In genomic region chr15:71157680-71158079, GRCm38 (mm10) we compare ENCODE assay signal across 29 mouse cellular contexts.
DNase-seq lines count a peak whose midpoint lies in the region; ATAC-seq and TF ChIP-seq lines count a peak whose summit lies in the region.
"Had no signal": no experiment of that assay in that cellular context is flagged by ENCODE, and none has a peak within 500 bp of the region (broad histone marks: within the 10 kb centered on the region; RNA-seq: fewer than 3 reads in every experiment).

No protein-coding gene starts in this region.

- no peaks in the 10 kb centered on the region for H3K36me3 ChIP-seq in hindbrain, embryonic 15.5 days
- H3K36me3 ChIP-seq in hindbrain, embryonic 13.5 days = no peaks in the 10 kb centered on the region
- H3K36me3 ChIP-seq in neural tube, embryonic 13.5 days = no peaks in the 10 kb centered on the region
- no peaks in the 10 kb centered on the region for H3K36me3 ChIP-seq in forebrain, postnatal 0 days (ENCODE audit: insufficient read depth)
- no peaks in the 10 kb centered on the region for H3K36me3 ChIP-seq in heart, embryonic 12.5 days
- H3K36me3 ChIP-seq: limb, embryonic 10.5 days; limb, embryonic 15.5 days; liver, embryonic 13.5 days; midbrain, embryonic 13.5 days; stomach, embryonic 15.5 days had no signal

- H3K4me3 ChIP-seq in hindbrain, embryonic 15.5 days = no peak overlapping the region
- H3K4me3 ChIP-seq in hindbrain, embryonic 13.5 days = no peak overlapping the region
- no peak overlapping the region for H3K4me3 ChIP-seq in neural tube, embryonic 13.5 days
- H3K4me3 ChIP-seq in forebrain, postnatal 0 days (ENCODE audit: low read depth, low read length) = no peak overlapping the region
- no peak overlapping the region for H3K4me3 ChIP-seq in heart, embryonic 12.5 days
- H3K4me3 ChIP-seq: gastrocnemius, adult 2 months; limb, embryonic 10.5 days; limb, embryonic 15.5 days; liver, embryonic 13.5 days; megakaryocyte, embryonic 14.5 days; midbrain, embryonic 13.5 days; stomach, embryonic 15.5 days had no signal

- H3K4me1 ChIP-seq in hindbrain, embryonic 15.5 days (replicated peaks) = no peaks in the 10 kb centered on the region
- no peaks in the 10 kb centered on the region for H3K4me1 ChIP-seq in hindbrain, embryonic 13.5 days (replicated peaks)
- no peaks in the 10 kb centered on the region for H3K4me1 ChIP-seq in neural tube, embryonic 13.5 days (replicated peaks)
- H3K4me1 ChIP-seq in forebrain, postnatal 0 days (ENCODE audit: insufficient read depth) = no peaks in the 10 kb centered on the region
- H3K4me1 ChIP-seq in heart, embryonic 12.5 days (replicated peaks) = no peaks in the 10 kb centered on the region
- H3K4me1 ChIP-seq: limb, embryonic 10.5 days; limb, embryonic 15.5 days; liver, embryonic 13.5 days; megakaryocyte, embryonic 14.5 days; midbrain, embryonic 13.5 days; stomach, embryonic 15.5 days had no signal

- peak; percentile 45; the same call in 1 of the 2 replicates for ATAC-seq in hindbrain, embryonic 15.5 days (ENCODE audit: low FRiP score, low read depth)
- ATAC-seq in hindbrain, embryonic 13.5 days (ENCODE audit: low FRiP score) = no peak
- ATAC-seq in neural tube, embryonic 13.5 days (ENCODE audit: low read depth) = peak; percentile 72; the same call in 1 of the 2 replicates
- ATAC-seq in forebrain, postnatal 0 days = no peak
- ATAC-seq in heart, embryonic 12.5 days (ENCODE audit: insufficient number of reproducible peaks, low FRiP score) = no peak
- ATAC-seq: activated CD4-positive, CD25-positive, alpha-beta regulatory T cell, adult 4 months; lung, postnatal 0 days; midbrain, embryonic 13.5 days had no signal

- no peak for TF ChIP-seq CTCF in forebrain, postnatal 0 days (IDR thresholded peaks at IDR 0.05; ENCODE audit: low read depth)

- H3K9me3 ChIP-seq in hindbrain, embryonic 15.5 days = no peaks in the 10 kb centered on the region
- H3K9me3 ChIP-seq in hindbrain, embryonic 13.5 days = no peaks in the 10 kb centered on the region
- no peaks in the 10 kb centered on the region for H3K9me3 ChIP-seq in neural tube, embryonic 13.5 days
- no peaks in the 10 kb centered on the region for H3K9me3 ChIP-seq in forebrain, postnatal 0 days (ENCODE audit: low read length)
- H3K9me3 ChIP-seq in heart, embryonic 12.5 days (replicated peaks) = no peaks in the 10 kb centered on the region
- H3K9me3 ChIP-seq: limb, embryonic 10.5 days; limb, embryonic 15.5 days; liver, embryonic 13.5 days; megakaryocyte, embryonic 14.5 days; midbrain, embryonic 13.5 days; stomach, embryonic 15.5 days had no signal

- H3K4me2 ChIP-seq in hindbrain, embryonic 15.5 days = no peak overlapping the region
- no peak overlapping the region for H3K4me2 ChIP-seq in hindbrain, embryonic 13.5 days
- H3K4me2 ChIP-seq in neural tube, embryonic 13.5 days = no peak overlapping the region
- no peak overlapping the region for H3K4me2 ChIP-seq in forebrain, postnatal 0 days (ENCODE audit: low read depth)
- H3K4me2 ChIP-seq in heart, embryonic 12.5 days = no peak overlapping the region
- H3K4me2 ChIP-seq: heart, embryonic 11.5 days; limb, embryonic 15.5 days; liver, embryonic 13.5 days; midbrain, embryonic 13.5 days; stomach, embryonic 15.5 days had no signal

- H3K9ac ChIP-seq in hindbrain, embryonic 15.5 days = no peak overlapping the region
- no peak overlapping the region for H3K9ac ChIP-seq in hindbrain, embryonic 13.5 days
- no peak overlapping the region for H3K9ac ChIP-seq in neural tube, embryonic 13.5 days
- H3K9ac ChIP-seq in forebrain, postnatal 0 days = no peak overlapping the region
- H3K9ac ChIP-seq in heart, embryonic 12.5 days = no peak overlapping the region
- H3K9ac ChIP-seq: limb, embryonic 15.5 days; liver, embryonic 13.5 days; midbrain, embryonic 13.5 days; stomach, embryonic 15.5 days had no signal

- WGBS in hindbrain, embryonic 15.5 days = 52% methylated on average over 2 of the region's 2 CpGs
- WGBS in hindbrain, embryonic 13.5 days = 57% methylated on average over 2 of the region's 2 CpGs
- WGBS in neural tube, embryonic 13.5 days = 64% methylated on average over 2 of the region's 2 CpGs
- 40% methylated on average over 2 of the region's 2 CpGs for WGBS in forebrain, postnatal 0 days
- 79% methylated on average over 2 of the region's 2 CpGs for WGBS in heart, embryonic 12.5 days

- DNase-seq in cerebellum, postnatal 10 days = peak; percentile 4 to 9
- DNase-seq in cerebellum, adult 8-10 months = no peak
- DNase-seq in neural tube, embryonic 10.5 days (ENCODE audit: extremely low spot score, low spot score) = no peak
- peak; percentile 29 for DNase-seq in forebrain, postnatal 0 days
- DNase-seq: adrenal gland, adult 2 months; cerebellum, adult 11-12 months; cerebellum, postnatal 25 days; gastrocnemius, adult 2 months; gastrocnemius, postnatal 36 days; heart, adult 18-20 months; heart, postnatal 4 days; kidney, adult 18-20 months; kidney, postnatal 4 days; liver, embryonic 13.5 days; lung, adult 18-20 months; lung, postnatal 4 days had no signal

- no peaks in the 10 kb centered on the region for H3K27me3 ChIP-seq in hindbrain, embryonic 15.5 days
- no peaks in the 10 kb centered on the region for H3K27me3 ChIP-seq in hindbrain, embryonic 13.5 days
- H3K27me3 ChIP-seq in neural tube, embryonic 13.5 days = no peaks in the 10 kb centered on the region
- H3K27me3 ChIP-seq in forebrain, postnatal 0 days (ENCODE audit: insufficient read depth, low read length) = no peaks in the 10 kb centered on the region
- H3K27me3 ChIP-seq in heart, embryonic 12.5 days (replicated peaks) = no peaks in the 10 kb centered on the region
- H3K27me3 ChIP-seq: CH12.LX; limb, embryonic 15.5 days; liver, embryonic 13.5 days; megakaryocyte, embryonic 14.5 days; midbrain, embryonic 13.5 days; stomach, embryonic 15.5 days had no signal

- H3K27ac ChIP-seq in hindbrain, embryonic 15.5 days (replicated peaks) = no peak overlapping the region
- H3K27ac ChIP-seq in hindbrain, embryonic 13.5 days = no peak overlapping the region
- no peak overlapping the region for H3K27ac ChIP-seq in neural tube, embryonic 13.5 days (replicated peaks)
- no peak overlapping the region for H3K27ac ChIP-seq in forebrain, postnatal 0 days (ENCODE audit: low read depth, low read length)
- H3K27ac ChIP-seq in heart, embryonic 12.5 days (ENCODE audit: poor library complexity, severe bottlenecking) = no peak overlapping the region
- H3K27ac ChIP-seq: gastrocnemius, adult 2 months; limb, embryonic 10.5 days; limb, embryonic 15.5 days; liver, embryonic 13.5 days; midbrain, embryonic 13.5 days; stomach, embryonic 15.5 days had no signal

Comparison
In these comparisons a context has a peak if more than half of its experiments do, and no peak if none do; other contexts are left out.
1. DNase-seq: peak in cerebellum, postnatal 10 days (2 of 2) and forebrain, postnatal 0 days (single experiment); none in cerebellum, adult 8-10 months (single experiment) and neural tube, embryonic 10.5 days (single experiment).
2. ATAC-seq: peak in hindbrain, embryonic 15.5 days (single experiment) and neural tube, embryonic 13.5 days (single experiment); none in hindbrain, embryonic 13.5 days (single experiment), forebrain, postnatal 0 days (single experiment) and heart, embryonic 12.5 days (single experiment).